Mouse (Mus musculus): Measurements from ENCODE around the gene Pdzd9.
"Not testable (repeated sequence)": the region's sequence is repeated elsewhere in the genome, so short reads cannot be mapped to it uniquely, and the experiment has no call there.

The Pdzd9 gene

GRCm38 (mm10) chr7:120670153-120670875 is at the start of gene Pdzd9:
Pdzd9 (minus strand) TSS chr7:120670343.
- peak; percentile 36; the same call in 1 of the 2 replicates for ATAC-seq (ENCODE audit: insufficient number of reproducible peaks, low FRiP score, low TSS enrichment)

- ATAC-seq (ENCODE audit: insufficient number of reproducible peaks, low FRiP score, low TSS enrichment): no peak
Measured at GRCm38 (mm10) chr7:120717261-120717660, 47.1 kb upstream of the Pdzd9 start.

DNA sequence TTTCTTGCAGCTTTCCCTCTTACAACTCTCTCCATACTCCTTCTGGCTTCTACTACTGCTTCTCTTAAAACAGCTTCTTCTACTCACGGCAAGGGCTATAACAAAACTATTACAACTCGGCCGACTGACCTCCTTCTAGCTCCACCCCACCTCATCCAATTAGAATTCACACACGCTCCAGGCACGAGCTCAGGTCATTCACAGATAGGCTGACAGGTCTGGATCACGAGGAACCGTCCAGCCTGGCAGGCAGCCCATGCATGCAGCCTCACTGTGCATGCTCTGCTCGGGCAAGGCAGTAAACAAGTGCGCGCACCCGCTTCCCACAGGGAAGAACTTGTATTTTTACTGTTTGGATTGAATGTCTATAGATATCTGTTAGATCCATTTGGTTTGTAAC is 43.8 kb upstream of the Pdzd9 start:
- not testable (repeated sequence) for ATAC-seq (ENCODE audit: insufficient number of reproducible peaks, low FRiP score, low TSS enrichment)

DNA sequence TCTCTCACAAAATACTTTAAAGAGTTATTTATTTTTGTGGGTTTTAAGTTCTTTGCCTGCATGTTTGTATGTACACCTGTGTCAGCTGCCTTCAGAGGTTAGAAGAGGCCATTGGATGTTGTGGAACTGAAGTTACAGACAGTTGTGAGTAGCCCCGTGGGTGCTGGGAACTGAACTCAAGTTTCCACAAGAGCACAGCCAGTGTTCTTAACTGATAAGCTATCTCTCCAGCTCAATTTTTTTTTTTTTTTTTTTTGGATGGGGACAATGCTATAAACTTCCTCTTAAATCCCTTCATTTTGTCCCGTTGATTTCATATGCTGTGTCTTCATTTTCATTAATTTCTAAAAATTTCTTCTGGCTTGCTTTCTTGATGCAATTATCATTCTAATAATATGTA is 43.1 kb upstream of the Pdzd9 start:
- no peak for ATAC-seq (ENCODE audit: insufficient number of reproducible peaks, low FRiP score, low TSS enrichment)

DNA sequence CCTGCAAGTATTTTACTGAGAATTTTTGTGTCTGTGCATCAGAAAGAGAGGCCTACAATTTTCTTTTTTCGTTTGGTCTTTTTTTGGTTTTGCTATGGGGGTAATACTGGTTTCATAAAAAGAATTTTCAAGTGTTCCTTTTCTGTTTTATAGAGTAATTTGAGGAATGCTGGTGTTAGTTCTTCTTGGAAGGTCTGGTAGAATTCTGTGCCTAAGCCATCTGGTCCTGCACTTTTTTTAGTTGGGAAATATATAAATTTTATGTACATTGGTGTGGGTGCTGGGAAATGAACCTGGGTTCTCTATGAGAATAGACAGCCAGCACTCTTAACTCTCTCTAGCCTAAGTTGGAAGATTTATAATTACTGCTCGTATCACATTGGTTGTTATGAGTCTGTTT is 41.9 kb upstream of the Pdzd9 start:
- ATAC-seq (ENCODE audit: insufficient number of reproducible peaks, low FRiP score, low TSS enrichment): no peak

GRCm38 (mm10) chr7:120703888-120704287 is 33.7 kb upstream of the Pdzd9 start:
- ATAC-seq (ENCODE audit: insufficient number of reproducible peaks, low FRiP score, low TSS enrichment): no peak

DNA sequence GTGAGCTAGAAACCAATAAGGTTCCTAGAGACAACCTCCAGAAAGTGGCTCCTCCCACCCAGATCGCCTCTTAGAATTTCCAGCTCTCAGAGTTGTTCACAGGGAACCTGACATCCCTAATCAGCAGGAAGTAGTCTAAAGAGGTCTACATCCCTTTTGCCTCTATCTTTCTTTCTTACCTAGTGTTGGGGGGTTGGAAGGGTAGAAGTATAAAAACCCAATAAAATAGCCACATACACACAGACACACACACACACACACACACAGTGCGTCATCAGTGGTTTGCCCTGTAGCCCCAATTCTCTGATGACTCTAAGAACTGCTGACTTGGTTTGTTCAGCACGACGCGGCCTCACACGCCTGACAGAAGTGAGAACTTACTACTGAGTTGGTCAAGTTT is 29.4 kb upstream of the Pdzd9 start:
- ATAC-seq (ENCODE audit: insufficient number of reproducible peaks, low FRiP score, low TSS enrichment): no peak

DNA sequence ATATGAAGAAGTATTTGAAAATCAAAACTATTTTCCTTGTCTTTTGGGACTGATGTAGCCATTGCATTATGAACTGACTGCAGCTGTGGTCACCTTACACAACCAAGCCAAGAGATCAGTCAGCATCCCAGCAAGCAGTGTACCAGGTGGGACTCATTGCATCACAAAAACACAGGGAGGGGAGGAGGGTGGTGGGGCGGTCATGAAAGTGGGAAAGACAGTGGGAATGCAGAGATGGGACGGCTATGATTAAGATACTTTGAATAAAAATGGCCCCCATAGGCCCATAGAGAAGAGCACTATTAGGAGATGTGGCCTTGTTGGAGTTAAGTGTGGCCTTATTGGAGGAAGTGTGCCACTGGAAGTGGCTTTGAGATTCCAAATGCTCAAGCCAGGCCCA is 26.2 kb upstream of the Pdzd9 start:
- no peak for ATAC-seq (ENCODE audit: insufficient number of reproducible peaks, low FRiP score, low TSS enrichment)

DNA sequence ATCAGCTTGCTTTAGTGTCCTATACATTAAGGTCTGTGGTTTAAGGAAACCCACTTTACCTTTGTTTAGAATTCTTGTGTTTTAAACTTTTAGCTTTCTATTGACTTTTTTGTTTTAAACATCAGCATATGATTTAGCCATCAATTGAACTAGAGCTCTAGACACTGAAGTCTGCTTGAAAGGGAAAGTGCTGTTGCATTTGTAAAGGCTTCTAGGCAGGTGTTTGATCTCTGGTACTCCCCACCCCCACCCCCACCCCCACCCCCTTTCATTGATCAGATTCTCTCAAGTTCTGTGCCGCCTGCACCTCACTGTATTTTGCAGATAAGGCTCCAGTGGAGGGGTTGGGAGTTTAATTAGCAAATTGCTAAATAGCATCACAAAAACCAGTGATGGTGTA is 25.5 kb upstream of the Pdzd9 start:
- no peak for ATAC-seq (ENCODE audit: insufficient number of reproducible peaks, low FRiP score, low TSS enrichment)

- ATAC-seq (ENCODE audit: insufficient number of reproducible peaks, low FRiP score, low TSS enrichment): no peak
Measured at GRCm38 (mm10) chr7:120695196-120695595, 25.1 kb upstream of the Pdzd9 start.

DNA sequence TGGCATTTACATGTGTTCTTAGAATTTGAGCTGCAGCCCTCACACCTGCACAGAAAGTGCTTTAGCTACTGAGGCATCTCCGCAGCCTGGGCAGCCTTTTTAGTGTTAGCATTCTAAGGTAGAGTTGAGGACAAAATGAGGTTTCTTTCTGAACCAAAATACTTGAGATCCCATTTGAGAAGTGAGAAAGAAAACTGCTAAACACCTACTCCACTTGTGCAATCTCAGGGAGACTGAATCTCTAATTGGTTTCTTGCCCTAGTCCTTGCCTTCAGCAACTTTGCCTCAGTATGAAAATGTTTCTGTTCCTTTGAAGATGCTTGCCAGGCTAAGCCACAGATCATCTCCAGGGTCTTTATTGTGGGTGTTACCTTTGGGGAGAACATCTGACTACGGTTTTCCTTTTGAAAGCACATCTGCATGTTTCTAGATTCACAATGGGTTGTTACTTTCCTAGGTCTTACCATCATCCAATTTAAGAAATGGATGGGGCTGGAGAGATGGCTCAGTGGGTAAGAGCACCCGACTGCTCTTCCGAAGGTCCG is 23.8 kb upstream of the Pdzd9 start:
- ATAC-seq (ENCODE audit: insufficient number of reproducible peaks, low FRiP score, low TSS enrichment): no peak

- no peak for ATAC-seq (ENCODE audit: insufficient number of reproducible peaks, low FRiP score, low TSS enrichment)
Measured at GRCm38 (mm10) chr7:120690634-120691033, 20.5 kb upstream of the Pdzd9 start.

- ATAC-seq (ENCODE audit: insufficient number of reproducible peaks, low FRiP score, low TSS enrichment): no peak
Measured at GRCm38 (mm10) chr7:120685227-120685626, 15.1 kb upstream of the Pdzd9 start.

GRCm38 (mm10) chr7:120684731-120685161 is 14.6 kb upstream of the Pdzd9 start:
- ATAC-seq (ENCODE audit: insufficient number of reproducible peaks, low FRiP score, low TSS enrichment): no peak

GRCm38 (mm10) chr7:120682002-120682401 is 11.9 kb upstream of the Pdzd9 start:
- no peak for ATAC-seq (ENCODE audit: insufficient number of reproducible peaks, low FRiP score, low TSS enrichment)

GRCm38 (mm10) chr7:120679023-120679422 is 8.9 kb upstream of the Pdzd9 start:
- no peak for ATAC-seq (ENCODE audit: insufficient number of reproducible peaks, low FRiP score, low TSS enrichment)

- ATAC-seq (ENCODE audit: insufficient number of reproducible peaks, low FRiP score, low TSS enrichment): 0 out of 2 replicates have a peak, but pooled peaks have one; percentile 26
Measured at GRCm38 (mm10) chr7:120677764-120678531, 7.8 kb upstream of the Pdzd9 start.

DNA sequence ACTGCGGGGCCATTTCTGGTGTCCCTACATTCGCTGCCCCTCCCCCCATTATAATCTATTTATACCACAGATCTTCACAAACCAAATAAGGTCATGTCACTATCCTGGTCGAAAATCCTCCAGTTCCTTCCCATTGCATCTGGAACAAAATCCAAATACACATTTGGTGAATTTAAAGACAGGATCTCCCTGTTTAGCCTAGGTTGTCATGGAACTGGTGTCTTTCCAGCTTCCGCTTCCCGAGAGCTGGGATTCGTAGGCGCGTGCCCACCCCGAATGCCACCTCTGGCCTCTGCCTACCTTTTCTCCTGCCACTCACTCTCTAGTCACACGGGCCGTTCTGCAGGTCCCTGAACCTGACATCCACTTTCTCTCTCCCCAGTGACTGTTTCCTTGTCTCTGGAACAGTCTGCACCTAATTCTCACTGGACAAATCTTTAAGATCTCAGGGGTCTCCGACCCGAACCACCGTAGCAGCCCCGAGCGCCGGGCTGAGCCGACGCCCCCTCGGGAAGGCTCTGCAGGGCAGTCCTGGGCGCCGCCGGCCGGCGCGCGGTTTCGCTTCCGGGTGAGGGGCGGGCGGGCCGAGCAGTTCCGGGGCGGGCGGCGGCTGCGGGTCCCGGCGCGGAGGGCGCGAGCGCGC is 7.0 kb upstream of the Pdzd9 start, which contains the start of gene Mosmo:
Gene Mosmo, plus strand, starts transcription at position 618 of the 643 bp plus-strand sequence.
- peak; percentile 92 for ATAC-seq (ENCODE audit: insufficient number of reproducible peaks, low FRiP score, low TSS enrichment)

DNA sequence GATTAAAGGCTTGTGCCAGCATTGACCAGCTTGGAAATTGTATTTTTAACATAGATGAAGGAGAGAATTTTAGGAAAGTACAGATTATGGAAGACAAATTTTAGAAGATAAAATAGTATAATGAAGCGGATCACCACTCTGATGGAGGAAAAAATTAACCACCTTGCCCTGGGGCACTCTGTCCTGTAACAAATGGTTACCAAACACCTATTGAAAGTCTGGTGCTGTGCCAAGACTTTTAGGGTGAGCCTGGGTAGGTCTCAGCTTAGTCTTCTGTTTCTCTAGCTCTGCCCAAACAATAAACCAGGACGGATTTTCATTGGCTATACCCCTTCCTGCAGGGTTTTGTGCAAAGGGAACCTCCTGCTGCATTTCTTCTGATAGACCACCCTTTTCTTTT is 1.1 kb upstream of the Pdzd9 start:
- ATAC-seq (ENCODE audit: insufficient number of reproducible peaks, low FRiP score, low TSS enrichment): no peak

DNA sequence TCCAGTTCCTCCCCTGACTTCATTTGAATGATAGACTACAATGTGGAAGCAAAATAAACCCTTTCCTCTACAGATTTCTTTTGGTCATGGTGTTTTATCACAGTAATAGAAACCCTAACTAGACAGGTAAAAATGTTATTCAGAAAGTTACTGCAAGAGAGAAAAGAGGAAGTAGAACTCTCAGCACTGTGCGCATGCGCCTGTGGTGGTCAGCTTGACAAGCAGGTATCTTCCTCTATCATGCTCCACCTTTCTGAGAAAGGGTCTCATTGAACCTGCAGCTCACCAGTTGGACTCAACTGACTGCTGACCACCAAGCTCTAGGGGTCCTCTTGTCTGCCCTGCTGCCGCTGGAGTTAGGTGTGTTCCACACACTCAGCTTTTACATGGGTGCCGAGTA is 8.1 kb downstream of the Pdzd9 start:
- no peak for ATAC-seq (ENCODE audit: insufficient number of reproducible peaks, low FRiP score, low TSS enrichment)

GRCm38 (mm10) chr7:120647849-120648248 is 22.3 kb downstream of the Pdzd9 start:
- no peak for ATAC-seq (ENCODE audit: insufficient number of reproducible peaks, low FRiP score, low TSS enrichment)
